Mouse (Mus musculus): ENCODE data around the gene Ooep.

Ooep gene

GRCm38 (mm10) chr9:78378113-78378785, at the start of gene Ooep:
TSS of gene Ooep (minus strand) at chr9:78378725.
- DNase-seq, result no peak

- no peak for DNase-seq
Observed at GRCm38 (mm10) chr9:78428185-78428584, 49.7 kb upstream of the Ooep start.

- DNase-seq, result no peak
Observed at GRCm38 (mm10) chr9:78427362-78427781, 48.8 kb upstream of the Ooep start.

GRCm38 (mm10) chr9:78401596-78401995, 23.1 kb upstream of the Ooep start:
- no peak for DNase-seq

GRCm38 (mm10) chr9:78400570-78400969, 22.0 kb upstream of the Ooep start:
- no peak for DNase-seq

GRCm38 (mm10) chr9:78396517-78396916, 18.0 kb upstream of the Ooep start:
- no peak for DNase-seq

GRCm38 (mm10) chr9:78395630-78396351, 17.3 kb upstream of the Ooep start, which contains the start of gene Ddx43:
TSS of gene Ddx43 (plus strand) at chr9:78395777.
- DNase-seq, result no peak

- no peak for DNase-seq
Observed at GRCm38 (mm10) chr9:78395244-78395629, 16.7 kb upstream of the Ooep start.

- no peak for DNase-seq
Observed at GRCm38 (mm10) chr9:78394602-78395001, 16.1 kb upstream of the Ooep start.

GRCm38 (mm10) chr9:78393741-78394140, 15.2 kb upstream of the Ooep start:
- no peak for DNase-seq

- DNase-seq, result no peak
Observed at GRCm38 (mm10) chr9:78389981-78390380, 11.5 kb upstream of the Ooep start.

GRCm38 (mm10) chr9:78386947-78387346, 8.4 kb upstream of the Ooep start:
- no peak for DNase-seq

GRCm38 (mm10) chr9:78385893-78386292, 7.4 kb upstream of the Ooep start:
- no peak for DNase-seq

GRCm38 (mm10) chr9:78377546-78377945, 979 bp downstream of the Ooep start:
- no peak for DNase-seq

- DNase-seq, result no peak
Observed at GRCm38 (mm10) chr9:78375486-78375885, 3.0 kb downstream of the Ooep start.

- no peak for DNase-seq
Observed at GRCm38 (mm10) chr9:78374885-78375389, 3.6 kb downstream of the Ooep start.

- no peak for DNase-seq
Observed at GRCm38 (mm10) chr9:78374397-78374796, 4.1 kb downstream of the Ooep start.

- DNase-seq, result no peak
Observed at GRCm38 (mm10) chr9:78372827-78373504, 5.6 kb downstream of the Ooep start.

GRCm38 (mm10) chr9:78371441-78371840, 7.1 kb downstream of the Ooep start:
- no peak for DNase-seq

GRCm38 (mm10) chr9:78369786-78370185, 8.7 kb downstream of the Ooep start:
- no peak for DNase-seq

GRCm38 (mm10) chr9:78369349-78369748, 9.2 kb downstream of the Ooep start:
- DNase-seq, result no peak

GRCm38 (mm10) chr9:78368671-78369293, 9.7 kb downstream of the Ooep start:
- DNase-seq, result no peak

- peak; percentile 2 for DNase-seq
Observed at GRCm38 (mm10) chr9:78367959-78368358, 10.6 kb downstream of the Ooep start, which contains the start of gene Dppa5a. TSS of gene Dppa5a (minus strand) at chr9:78368177.
